Mouse (Mus musculus): Measurements from ENCODE around the gene Arcn1.

Arcn1 gene

DNA sequence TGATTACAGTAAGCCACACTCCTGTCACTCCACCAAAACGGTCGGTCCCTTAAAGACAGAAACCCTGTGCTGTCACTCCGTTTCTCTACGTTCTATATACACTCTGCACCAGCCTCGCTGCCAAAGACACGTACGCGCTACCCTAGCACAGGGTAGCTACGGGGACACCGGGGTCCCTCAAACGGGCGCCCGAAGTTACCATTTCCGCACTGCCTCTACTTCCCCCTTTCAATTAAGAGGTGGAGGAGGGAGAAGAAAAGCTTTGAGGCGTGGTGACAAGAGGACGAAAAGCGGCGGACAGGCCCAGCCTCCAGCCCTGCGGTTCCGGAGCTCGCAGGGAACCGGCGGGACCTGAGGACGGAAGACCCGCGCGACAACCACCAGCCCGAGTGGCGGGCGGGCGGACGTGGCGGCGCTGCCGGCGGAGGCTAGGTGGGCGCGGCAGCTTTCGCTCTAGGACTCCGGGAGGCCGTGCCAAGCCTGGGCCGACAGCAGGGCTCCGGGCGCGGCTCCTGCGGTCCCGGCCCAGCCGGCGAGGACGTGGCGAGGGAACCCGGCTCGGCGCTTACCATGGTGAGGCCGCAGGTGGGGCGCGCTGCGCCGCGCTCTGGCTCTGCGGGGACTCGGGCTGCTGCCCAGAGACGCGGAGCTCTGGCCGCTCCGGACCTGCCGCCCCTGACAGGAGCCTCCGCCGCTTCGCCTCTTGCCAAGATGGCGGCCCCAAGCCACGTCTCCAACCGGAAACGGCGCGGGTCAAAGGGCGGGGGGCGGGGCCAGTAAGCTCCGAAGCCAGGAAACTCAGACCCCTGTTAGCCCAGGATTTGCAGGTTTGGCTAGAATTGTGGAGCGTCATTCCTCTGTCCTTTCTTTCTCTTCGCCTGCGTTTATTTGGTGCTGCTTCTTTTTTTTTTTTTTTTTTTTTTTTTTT lies at the start of gene Arcn1, which contains the start of gene Ift46:
Gene Arcn1, minus strand, starts transcription at position 745 of the 928 bp plus-strand sequence.
Gene Ift46, plus strand, starts transcription at position 808 of the 928 bp plus-strand sequence.
- DNase-seq: peak; percentile 89

DNA sequence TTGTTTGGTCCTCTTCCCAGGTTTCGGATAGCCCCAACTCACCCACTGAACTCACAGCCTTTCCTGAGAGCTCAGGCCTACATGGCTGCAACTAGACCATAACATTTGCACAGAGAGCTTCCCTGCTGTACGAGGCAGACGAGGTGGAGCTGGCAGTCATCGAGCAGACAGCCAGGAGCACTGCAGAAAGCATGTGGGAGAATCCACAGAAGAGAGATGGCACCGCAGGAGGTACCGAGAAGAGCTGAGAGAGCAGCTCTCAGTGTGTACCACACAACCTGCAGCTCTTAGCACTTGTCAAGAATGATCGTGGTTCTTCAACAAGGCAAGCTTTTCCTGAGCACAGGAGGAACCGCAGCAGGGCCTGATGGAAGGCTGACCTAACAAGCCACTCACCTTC lies 46.5 kb upstream of the Arcn1 start:
- DNase-seq: no peak

DNA sequence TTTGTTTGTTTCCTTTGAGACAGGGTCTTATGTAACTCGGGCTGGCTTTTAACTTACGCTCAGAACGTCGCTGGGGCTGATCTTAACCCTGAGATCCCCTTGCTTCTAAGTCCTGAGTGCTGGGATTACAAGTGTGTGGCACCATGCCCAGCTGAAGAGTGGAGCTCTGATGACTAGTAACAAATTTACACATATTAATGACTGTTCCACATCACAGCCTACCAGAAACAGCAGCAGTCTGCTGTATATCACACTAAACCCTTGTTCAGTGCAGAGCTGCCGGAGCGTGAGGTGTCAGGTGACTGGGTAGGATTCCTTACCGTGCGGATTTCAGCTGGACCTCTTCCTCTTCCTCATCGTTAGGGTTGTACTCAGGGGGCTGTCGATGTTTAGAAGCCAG lies 42.7 kb upstream of the Arcn1 start:
- DNase-seq: no peak

- no peak for DNase-seq
Observed at GRCm38 (mm10) chr9:44807778-44808177, 40.1 kb upstream of the Arcn1 start.

DNA sequence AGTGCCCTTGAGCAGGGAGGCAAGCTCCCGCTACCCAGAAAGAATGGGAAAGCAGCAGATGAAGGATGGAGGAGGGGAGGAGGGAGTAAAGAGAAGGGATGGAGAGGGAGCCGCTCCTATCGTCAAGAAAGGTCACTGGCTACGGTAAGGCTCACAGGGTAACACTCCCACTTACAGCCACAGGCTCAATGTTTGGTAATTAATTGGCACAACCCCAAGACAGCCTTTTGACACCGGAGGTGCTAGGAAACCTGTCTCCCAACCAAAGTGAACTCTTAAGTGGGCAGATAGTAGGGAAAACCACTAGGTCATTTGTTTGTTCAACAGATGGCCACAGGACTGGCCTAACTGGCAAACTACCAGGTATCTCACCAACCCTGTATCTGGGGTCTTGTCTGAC lies 39.5 kb upstream of the Arcn1 start:
- no peak for DNase-seq

DNA sequence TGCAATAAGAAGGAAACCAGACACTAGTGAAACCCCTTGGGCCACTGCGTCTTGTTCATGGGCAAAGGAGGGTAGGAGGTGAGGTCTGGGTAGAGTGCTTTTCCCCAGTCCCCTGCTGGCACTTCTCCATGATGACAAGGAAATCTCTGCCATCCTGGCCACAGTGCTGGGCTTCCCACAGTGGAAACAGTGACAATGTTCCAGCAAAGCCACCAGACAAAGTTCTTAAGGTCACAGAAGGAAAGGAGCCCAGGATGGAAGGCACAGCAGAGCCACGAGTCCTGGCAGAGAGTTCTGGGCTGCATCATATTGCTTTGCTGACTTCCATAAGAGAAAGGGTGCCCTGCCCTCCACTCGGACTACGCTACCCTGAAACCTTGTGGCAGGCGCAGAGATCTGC lies 37.9 kb upstream of the Arcn1 start:
- no peak for DNase-seq

DNA sequence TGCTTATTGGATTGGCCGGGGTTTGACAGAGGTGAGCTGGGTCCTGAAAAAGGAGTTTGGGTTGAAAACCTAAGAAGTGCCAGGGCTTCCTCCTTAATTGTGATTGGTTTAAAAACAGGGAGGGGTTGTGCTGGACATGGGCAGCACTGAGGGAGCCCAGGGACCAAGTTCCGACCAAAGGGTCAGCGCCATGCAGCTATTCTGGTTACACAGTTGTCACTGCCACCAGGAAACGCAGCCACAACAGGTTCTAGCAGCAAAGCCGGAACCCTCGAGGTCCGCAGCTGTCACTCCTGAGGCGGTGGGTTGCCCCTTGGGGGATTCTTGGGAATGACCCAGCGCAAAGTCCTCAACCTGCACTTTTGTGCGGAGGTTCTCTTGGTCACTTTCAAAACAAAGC lies 37.0 kb upstream of the Arcn1 start:
- DNase-seq: peak; percentile 54

- DNase-seq: peak; percentile 81
Observed at GRCm38 (mm10) chr9:44802808-44803450, 35.3 kb upstream of the Arcn1 start, which contains the start of gene Ttc36. Gene Ttc36, minus strand, starts transcription at chr9:44803072.

DNA sequence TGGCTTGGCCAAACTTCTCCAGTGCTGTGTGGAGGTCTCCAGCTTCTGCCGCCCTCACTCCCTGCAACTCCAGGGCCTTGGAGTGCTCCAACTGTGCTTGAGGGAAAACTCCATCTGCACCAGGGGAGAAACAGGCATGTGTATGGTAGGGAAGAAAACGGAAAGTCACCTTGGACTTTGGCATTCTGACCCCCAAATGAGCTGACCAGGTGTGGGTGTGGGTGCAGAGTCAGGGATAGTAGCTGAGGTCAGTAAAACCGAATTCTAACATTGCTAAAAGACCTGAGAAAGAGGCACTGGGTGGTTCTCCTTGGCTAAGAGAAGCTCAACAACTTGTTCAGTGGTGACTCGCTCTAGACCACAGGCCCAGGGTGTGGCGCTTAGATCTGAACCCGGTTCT lies 34.0 kb upstream of the Arcn1 start:
- DNase-seq: peak; percentile 43

DNA sequence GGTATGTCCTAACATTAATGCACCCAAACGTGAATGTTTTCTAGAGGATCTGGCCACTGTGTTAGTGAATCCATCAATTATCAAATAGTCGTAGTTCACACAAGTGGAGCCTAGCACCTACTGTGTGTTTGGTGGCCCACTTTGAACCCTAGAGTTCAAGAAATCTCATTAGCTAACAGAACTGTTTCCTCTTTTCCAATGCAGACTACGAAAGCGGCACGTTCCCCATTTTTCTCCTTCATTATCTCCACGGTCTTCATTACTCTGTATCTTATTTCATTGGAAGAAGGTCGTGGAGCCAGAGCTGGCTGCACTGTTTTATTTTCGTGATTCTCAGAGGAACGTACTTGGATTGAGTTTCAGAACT lies 32.3 kb upstream of the Arcn1 start:
- no peak for DNase-seq

GRCm38 (mm10) chr9:44799102-44799957 lies 31.7 kb upstream of the Arcn1 start, which contains the start of gene Tmem25:
Gene Tmem25, minus strand, starts transcription at chr9:44799307.
- peak; percentile 94 for DNase-seq

DNA sequence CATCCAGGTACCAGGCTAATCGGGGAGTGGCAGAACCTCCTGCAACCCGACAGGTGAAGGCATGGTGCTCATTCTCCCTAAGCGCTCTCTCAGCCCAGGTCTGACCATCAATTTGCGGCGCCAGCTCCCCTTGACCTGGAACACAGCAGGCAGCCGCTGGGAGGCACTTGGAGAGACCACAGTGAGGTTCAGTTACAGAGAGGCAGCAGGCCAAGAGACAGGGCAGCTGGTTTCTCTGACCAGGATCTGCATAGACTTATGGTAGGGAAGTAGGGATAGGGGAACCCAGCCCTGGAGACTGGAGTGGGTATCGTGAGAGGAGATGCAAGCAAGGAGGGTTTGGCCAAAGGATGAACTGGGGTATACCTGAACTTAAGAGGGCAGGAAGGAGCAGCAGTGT lies 30.7 kb upstream of the Arcn1 start:
- peak; percentile 28 for DNase-seq

DNA sequence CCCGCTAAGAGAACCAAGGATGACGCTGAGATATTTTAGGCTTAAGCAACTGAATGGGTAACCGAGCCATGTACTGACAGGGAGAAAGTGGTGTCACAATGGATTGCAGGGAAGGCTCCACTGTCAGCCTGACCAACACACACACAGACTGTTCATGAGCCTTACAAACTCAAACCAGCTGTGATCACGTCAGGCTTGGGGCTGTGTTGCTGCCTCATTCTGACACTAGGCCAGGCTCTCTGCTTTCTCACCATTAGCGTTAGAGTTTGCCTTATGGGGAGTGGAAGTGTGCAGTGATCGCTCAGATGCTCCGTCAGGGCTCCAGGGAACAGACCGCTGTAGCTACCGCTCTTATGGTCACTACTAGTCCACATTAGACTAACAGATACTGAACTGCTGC lies 25.2 kb upstream of the Arcn1 start:
- no peak for DNase-seq

GRCm38 (mm10) chr9:44772750-44773651 lies 5.4 kb upstream of the Arcn1 start:
- DNase-seq: peak; percentile 95

DNA sequence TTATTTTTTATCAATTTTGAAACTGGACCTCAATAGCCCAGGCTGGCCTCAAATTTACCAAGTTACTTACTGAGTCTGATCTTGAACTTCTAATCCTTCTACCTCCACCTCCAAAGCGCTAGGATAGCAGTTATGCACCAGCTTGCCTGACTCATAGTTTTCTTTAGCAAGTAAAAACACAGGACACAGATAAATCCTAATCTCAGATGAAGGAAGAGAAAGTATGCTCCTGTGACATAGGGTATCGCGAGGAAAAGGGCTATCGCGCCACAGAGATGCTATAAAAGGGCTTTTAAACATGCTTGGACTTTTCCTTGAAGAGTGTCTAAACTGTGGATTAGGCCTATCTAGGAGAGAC lies 4.7 kb upstream of the Arcn1 start:
- no peak for DNase-seq

- DNase-seq: no peak
Observed at GRCm38 (mm10) chr9:44771376-44771775, 3.7 kb upstream of the Arcn1 start.

- DNase-seq: peak; percentile 6
Observed at GRCm38 (mm10) chr9:44768029-44768394, 367 bp upstream of the Arcn1 start.

DNA sequence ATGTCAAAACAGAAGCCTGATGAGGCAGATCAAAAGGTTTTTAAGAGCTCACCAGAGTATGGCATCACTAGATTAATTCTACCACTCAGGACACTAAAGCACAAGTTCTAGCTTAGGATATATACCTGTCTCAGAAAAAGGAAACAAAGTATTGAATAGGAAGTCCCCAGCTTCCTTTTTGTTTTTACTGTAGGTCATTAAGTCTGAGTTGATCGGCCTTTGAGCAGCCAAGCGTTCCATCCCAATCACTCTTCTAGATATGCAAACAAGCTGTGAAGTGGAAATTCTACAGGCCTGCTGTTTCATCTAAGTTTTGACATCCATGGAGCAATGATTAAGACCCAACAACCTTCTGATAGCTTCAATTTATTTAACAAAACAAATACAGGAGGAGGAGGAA lies 6.8 kb downstream of the Arcn1 start:
- no peak for DNase-seq

GRCm38 (mm10) chr9:44748473-44748872 lies 19.2 kb downstream of the Arcn1 start:
- no peak for DNase-seq

- no peak for DNase-seq
Observed at GRCm38 (mm10) chr9:44747341-44747740, 20.3 kb downstream of the Arcn1 start.

- DNase-seq: no peak
Observed at GRCm38 (mm10) chr9:44746666-44747065, 21.0 kb downstream of the Arcn1 start.

DNA sequence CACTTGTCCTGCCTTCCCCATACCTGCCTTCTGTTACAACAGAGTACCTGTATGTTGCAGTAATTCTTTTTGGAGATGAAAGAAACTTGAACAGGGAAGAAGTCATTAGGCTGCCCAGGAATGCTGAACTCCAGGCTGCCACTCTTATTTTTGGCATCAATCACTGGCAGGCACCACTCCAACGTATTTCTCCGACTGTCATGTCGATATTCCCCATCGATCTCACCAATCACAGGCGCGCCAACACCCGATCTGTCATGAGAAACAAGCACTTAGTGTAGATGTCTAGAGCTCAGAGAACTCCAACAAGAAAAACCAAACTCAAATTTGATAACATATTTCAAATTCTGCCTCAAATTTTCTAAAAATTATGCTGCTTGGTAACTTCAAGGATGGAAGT lies 22.3 kb downstream of the Arcn1 start:
- no peak for DNase-seq
